Mouse (Mus musculus) left cerebral cortex, adult 9 months (tissue): ENCODE measurements around the gene Rbms3.

Experiments
- DNase-seq, 2 experiments: peaks; one replicate each; pipeline ENCODE4 v3.0.0; 2022; ENCODE audit warnings: low spot score in 2 of 2

Rbms3 gene

GRCm38 (mm10) chr9:117629771-117630170 is at the start of gene Rbms3:
Rbms3 (minus strand) TSS chr9:117629913.
- DNase-seq = no peak

GRCm38 (mm10) chr9:117673311-117673710 is 43.6 kb upstream of the Rbms3 start:
- no peak for DNase-seq

- DNase-seq = no peak
Observed at GRCm38 (mm10) chr9:117654626-117655025, 24.9 kb upstream of the Rbms3 start.

- no peak for DNase-seq
Observed at GRCm38 (mm10) chr9:117653641-117654040, 23.9 kb upstream of the Rbms3 start.

- no peak for DNase-seq
Observed at GRCm38 (mm10) chr9:117646131-117646530, 16.4 kb upstream of the Rbms3 start.

GRCm38 (mm10) chr9:117641090-117641782 is 11.5 kb upstream of the Rbms3 start:
- no peak for DNase-seq

- no peak for DNase-seq
Observed at GRCm38 (mm10) chr9:117638623-117639185, 9.0 kb upstream of the Rbms3 start.

- DNase-seq = no peak
Observed at GRCm38 (mm10) chr9:117636492-117636891, 6.8 kb upstream of the Rbms3 start.

GRCm38 (mm10) chr9:117627173-117627572 is 2.5 kb downstream of the Rbms3 start:
- DNase-seq = no peak

GRCm38 (mm10) chr9:117600781-117601180 is 28.9 kb downstream of the Rbms3 start:
- DNase-seq = no peak

- DNase-seq = no peak
Observed at GRCm38 (mm10) chr9:117599341-117599740, 30.4 kb downstream of the Rbms3 start.

GRCm38 (mm10) chr9:117596162-117596561 is 33.6 kb downstream of the Rbms3 start:
- DNase-seq = no peak

GRCm38 (mm10) chr9:117585345-117585744 is 44.4 kb downstream of the Rbms3 start:
- DNase-seq = peak in 1 of 2 experiments; percentile 3

- peak in 1 of 2 experiments; percentile 3 for DNase-seq
Observed at GRCm38 (mm10) chr9:117583638-117584037, 46.1 kb downstream of the Rbms3 start.

- no peak for DNase-seq
Observed at GRCm38 (mm10) chr9:117582591-117582990, 47.1 kb downstream of the Rbms3 start.

- no peak for DNase-seq
Observed at GRCm38 (mm10) chr9:117571186-117571855, 58.4 kb downstream of the Rbms3 start.

GRCm38 (mm10) chr9:117570240-117570821 is 59.4 kb downstream of the Rbms3 start:
- no peak for DNase-seq

- DNase-seq = no peak
Observed at GRCm38 (mm10) chr9:117566293-117566692, 63.4 kb downstream of the Rbms3 start.

- DNase-seq = no peak
Observed at GRCm38 (mm10) chr9:117558562-117558961, 71.2 kb downstream of the Rbms3 start.

GRCm38 (mm10) chr9:117554356-117554755 is 75.4 kb downstream of the Rbms3 start:
- no peak for DNase-seq

GRCm38 (mm10) chr9:117529281-117529680 is 100.4 kb downstream of the Rbms3 start:
- no peak for DNase-seq

GRCm38 (mm10) chr9:117508941-117509340 is 120.8 kb downstream of the Rbms3 start:
- no peak for DNase-seq

GRCm38 (mm10) chr9:117491866-117492265 is 137.8 kb downstream of the Rbms3 start:
- no peak for DNase-seq
